Mouse (Mus musculus): ENCODE measurements at regions not wholly inside any gene's neighbourhood (a gene's known extent, or its start where the extent isn't known, plus 50 kb on each side); places are given as distances from the start of the nearest gene placed in this dataset.

DNA sequence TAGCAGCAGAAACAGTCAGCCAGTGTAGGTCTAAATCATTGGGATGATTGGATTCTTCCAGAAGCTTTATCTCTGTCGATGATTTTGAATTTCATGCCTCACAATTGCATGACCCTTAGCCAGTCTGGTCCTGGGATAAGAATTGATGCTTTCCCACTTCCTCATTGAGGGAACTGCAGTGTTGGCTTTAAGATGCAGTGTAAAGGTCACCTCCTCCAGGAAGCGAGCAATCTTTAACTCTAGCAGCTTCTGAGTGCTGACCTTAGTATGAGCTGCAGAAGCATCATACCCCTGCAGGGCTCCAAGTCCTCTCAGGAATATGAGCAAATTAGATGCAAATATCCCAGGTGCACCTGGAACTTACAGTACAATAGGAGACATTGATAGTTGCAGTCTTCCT lies 1132.2 kb upstream of the A1bg start:
- Histone ChIP-seq H3K4me1 (replicated peaks; ENCODE audit: control insufficient read depth, insufficient read depth, low read length) (no peaks in the 10 kb centered on the region), H3K27ac (ENCODE audit: control insufficient read depth, insufficient read depth, low read length) (no peak overlapping the region), H3K36me3 (ENCODE audit: control insufficient read depth, insufficient read depth, low read length) (no peaks in the 10 kb centered on the region), H3K27me3 (ENCODE audit: control insufficient read depth, insufficient read depth, low read length) (no peaks in the 10 kb centered on the region), H3K4me3 (ENCODE audit: control insufficient read depth, insufficient read depth, low read length) (no peak overlapping the region)
- no peak for TF ChIP-seq POLR2A (IDR thresholded peaks at IDR 0.05; ENCODE audit: control insufficient read depth, extremely low read depth, insufficient read depth, low read length, poor library complexity)
- no peak for TF ChIP-seq CTCF (IDR thresholded peaks at IDR 0.05; ENCODE audit: borderline replicate concordance, control insufficient read depth, extremely low read depth, insufficient read depth, low read length, poor library complexity)
- WGBS: 88% methylated on average over 2 of the region's 2 CpGs
- no peak for DNase-seq

DNA sequence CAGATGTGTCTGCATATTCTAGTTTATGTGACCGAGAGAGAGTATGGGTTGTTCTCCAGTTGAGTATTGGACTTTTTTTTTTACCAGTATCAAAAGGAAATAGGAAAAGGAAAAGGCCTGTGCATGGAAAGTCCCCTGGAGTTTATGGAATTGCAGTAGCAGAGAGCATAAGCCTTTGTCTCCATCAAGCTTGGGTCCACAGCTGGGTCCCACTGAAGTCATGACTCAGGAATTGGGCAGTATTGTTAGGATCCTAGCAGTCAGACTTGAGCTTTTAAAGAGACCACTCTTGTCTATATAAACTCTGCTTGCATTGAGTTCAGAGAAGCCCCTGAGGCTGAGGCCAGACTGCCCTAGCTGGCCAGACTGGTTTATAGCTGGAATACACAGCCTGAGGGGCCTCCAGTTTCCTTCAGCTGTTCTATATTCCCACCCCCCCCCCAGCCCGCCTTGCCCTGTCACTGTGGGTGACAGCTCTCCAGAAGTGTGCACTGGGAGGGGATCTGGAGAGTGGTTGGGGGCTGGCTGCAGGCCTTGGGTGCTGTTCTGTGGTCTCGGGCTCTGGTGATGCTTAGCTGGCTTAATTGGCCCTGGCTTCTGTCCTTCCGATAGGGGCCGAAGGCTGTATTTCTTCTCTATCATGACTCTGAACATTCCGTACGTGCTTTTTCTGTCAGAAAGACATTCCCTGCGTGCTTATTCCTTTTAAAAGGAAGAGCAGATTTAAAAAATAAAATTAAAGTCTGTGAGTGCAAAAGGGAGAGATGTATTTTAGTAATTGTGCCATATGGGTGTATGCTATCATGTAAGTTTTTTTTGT lies 1130.8 kb upstream of the A1bg start:
- TF ChIP-seq POLR2A (IDR thresholded peaks at IDR 0.05; ENCODE audit: control insufficient read depth, extremely low read depth, insufficient read depth, low read length, poor library complexity) (no peak), CTCF (IDR thresholded peaks at IDR 0.05; ENCODE audit: borderline replicate concordance, control insufficient read depth, extremely low read depth, insufficient read depth, low read length, poor library complexity) (no peak)
- Histone ChIP-seq H3K27ac (ENCODE audit: control insufficient read depth, insufficient read depth, low read length) (no peak overlapping the region), H3K4me3 (ENCODE audit: control insufficient read depth, insufficient read depth, low read length) (no peak overlapping the region), H3K27me3 (ENCODE audit: control insufficient read depth, insufficient read depth, low read length) (no peaks in the 10 kb centered on the region), H3K36me3 (ENCODE audit: control insufficient read depth, insufficient read depth, low read length) (no peaks in the 10 kb centered on the region), H3K4me1 (replicated peaks; ENCODE audit: control insufficient read depth, insufficient read depth, low read length) (no peaks in the 10 kb centered on the region)
- no peak for DNase-seq
- WGBS: 96% methylated on average over 8 of the region's 8 CpGs

DNA sequence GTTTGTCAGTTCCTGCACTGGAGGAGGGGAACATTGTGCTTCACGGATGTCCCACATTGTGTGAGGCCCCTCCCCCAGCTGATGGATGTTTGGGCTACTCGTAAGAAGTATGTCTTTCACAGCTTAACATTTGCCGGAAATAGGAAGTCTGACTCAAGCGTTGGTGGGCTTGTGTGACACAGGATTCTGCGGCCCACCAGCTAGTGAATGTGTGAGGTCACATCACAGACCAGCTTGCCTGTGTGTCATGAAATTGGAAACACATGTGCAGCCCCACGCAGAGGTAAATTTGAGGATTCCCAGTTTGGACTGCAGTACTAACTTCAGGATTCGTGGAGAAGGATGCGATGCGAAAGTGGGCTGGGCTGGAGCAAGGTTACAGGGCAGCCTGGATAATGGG lies 1126.6 kb upstream of the A1bg start:
- Histone ChIP-seq H3K4me1 (replicated peaks; ENCODE audit: control insufficient read depth, insufficient read depth, low read length) (no peaks in the 10 kb centered on the region), H3K27me3 (ENCODE audit: control insufficient read depth, insufficient read depth, low read length) (no peaks in the 10 kb centered on the region), H3K36me3 (ENCODE audit: control insufficient read depth, insufficient read depth, low read length) (no peaks in the 10 kb centered on the region), H3K4me3 (ENCODE audit: control insufficient read depth, insufficient read depth, low read length) (no peak overlapping the region), H3K27ac (ENCODE audit: control insufficient read depth, insufficient read depth, low read length) (no peak overlapping the region)
- 91% methylated on average over 9 of the region's 9 CpGs for WGBS
- TF ChIP-seq CTCF (IDR thresholded peaks at IDR 0.05; ENCODE audit: borderline replicate concordance, control insufficient read depth, extremely low read depth, insufficient read depth, low read length, poor library complexity) (no peak), POLR2A (IDR thresholded peaks at IDR 0.05; ENCODE audit: control insufficient read depth, extremely low read depth, insufficient read depth, low read length, poor library complexity) (no peak)
- DNase-seq: no peak

DNA sequence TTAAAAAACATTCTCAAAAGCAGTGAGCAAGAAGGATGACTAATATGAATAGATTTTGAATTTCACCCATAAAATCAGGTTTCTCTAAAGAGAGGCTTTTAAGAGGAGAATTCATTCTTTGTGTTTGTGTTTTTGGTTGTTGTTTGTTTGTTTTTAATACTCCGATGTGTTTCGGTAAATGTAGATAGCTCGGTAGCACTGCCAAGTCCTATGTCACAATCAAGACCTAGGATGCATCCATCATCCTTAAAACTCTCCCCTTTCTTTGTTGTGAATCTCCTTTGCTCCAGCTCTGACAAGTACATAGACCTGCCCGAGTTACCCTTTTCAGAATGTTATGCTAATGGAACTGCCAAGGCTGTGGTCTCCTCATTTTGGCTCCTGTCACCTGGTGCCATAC lies 1126.2 kb upstream of the A1bg start:
- Histone ChIP-seq H3K36me3 (ENCODE audit: control insufficient read depth, insufficient read depth, low read length) (no peaks in the 10 kb centered on the region), H3K4me3 (ENCODE audit: control insufficient read depth, insufficient read depth, low read length) (no peak overlapping the region), H3K27me3 (ENCODE audit: control insufficient read depth, insufficient read depth, low read length) (no peaks in the 10 kb centered on the region), H3K27ac (ENCODE audit: control insufficient read depth, insufficient read depth, low read length) (no peak overlapping the region), H3K4me1 (replicated peaks; ENCODE audit: control insufficient read depth, insufficient read depth, low read length) (no peaks in the 10 kb centered on the region)
- TF ChIP-seq POLR2A (IDR thresholded peaks at IDR 0.05; ENCODE audit: control insufficient read depth, extremely low read depth, insufficient read depth, low read length, poor library complexity): no peak
- no peak for TF ChIP-seq CTCF (IDR thresholded peaks at IDR 0.05; ENCODE audit: borderline replicate concordance, control insufficient read depth, extremely low read depth, insufficient read depth, low read length, poor library complexity)
- DNase-seq: no peak
- WGBS: 88% methylated on average over 4 of the region's 4 CpGs

DNA sequence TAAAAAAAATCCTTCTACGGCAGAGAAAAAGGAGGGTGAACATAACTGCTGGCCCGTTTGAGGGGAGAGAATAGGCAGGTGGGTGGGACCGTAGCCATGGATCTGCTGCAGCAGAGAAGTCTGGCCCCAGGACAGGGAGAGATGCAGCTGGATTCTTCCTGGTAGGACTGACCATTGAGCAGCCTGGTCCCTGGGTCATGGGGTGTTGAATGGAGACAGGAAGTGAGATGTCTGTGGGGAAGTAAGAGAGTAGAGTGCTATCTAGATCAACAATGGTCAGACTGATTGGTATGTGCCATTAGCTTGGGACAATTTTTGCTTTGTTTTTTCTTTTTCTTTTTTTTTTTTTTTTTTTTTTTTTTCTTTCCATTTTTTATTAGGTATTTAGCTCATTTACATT lies 1123.5 kb upstream of the A1bg start:
- TF ChIP-seq POLR2A (IDR thresholded peaks at IDR 0.05; ENCODE audit: control insufficient read depth, extremely low read depth, insufficient read depth, low read length, poor library complexity): no peak
- TF ChIP-seq CTCF (IDR thresholded peaks at IDR 0.05; ENCODE audit: borderline replicate concordance, control insufficient read depth, extremely low read depth, insufficient read depth, low read length, poor library complexity): no peak
- H3K4me1 ChIP-seq (replicated peaks; ENCODE audit: control insufficient read depth, insufficient read depth, low read length): no peaks in the 10 kb centered on the region
- no peaks in the 10 kb centered on the region for H3K27me3 ChIP-seq (ENCODE audit: control insufficient read depth, insufficient read depth, low read length)
- DNase-seq: no peak
- WGBS: 93% methylated on average over 3 of the region's 3 CpGs
- no peak overlapping the region for H3K27ac ChIP-seq (ENCODE audit: control insufficient read depth, insufficient read depth, low read length)
- H3K36me3 ChIP-seq (ENCODE audit: control insufficient read depth, insufficient read depth, low read length): no peaks in the 10 kb centered on the region
- H3K4me3 ChIP-seq (ENCODE audit: control insufficient read depth, insufficient read depth, low read length): no peak overlapping the region

DNA sequence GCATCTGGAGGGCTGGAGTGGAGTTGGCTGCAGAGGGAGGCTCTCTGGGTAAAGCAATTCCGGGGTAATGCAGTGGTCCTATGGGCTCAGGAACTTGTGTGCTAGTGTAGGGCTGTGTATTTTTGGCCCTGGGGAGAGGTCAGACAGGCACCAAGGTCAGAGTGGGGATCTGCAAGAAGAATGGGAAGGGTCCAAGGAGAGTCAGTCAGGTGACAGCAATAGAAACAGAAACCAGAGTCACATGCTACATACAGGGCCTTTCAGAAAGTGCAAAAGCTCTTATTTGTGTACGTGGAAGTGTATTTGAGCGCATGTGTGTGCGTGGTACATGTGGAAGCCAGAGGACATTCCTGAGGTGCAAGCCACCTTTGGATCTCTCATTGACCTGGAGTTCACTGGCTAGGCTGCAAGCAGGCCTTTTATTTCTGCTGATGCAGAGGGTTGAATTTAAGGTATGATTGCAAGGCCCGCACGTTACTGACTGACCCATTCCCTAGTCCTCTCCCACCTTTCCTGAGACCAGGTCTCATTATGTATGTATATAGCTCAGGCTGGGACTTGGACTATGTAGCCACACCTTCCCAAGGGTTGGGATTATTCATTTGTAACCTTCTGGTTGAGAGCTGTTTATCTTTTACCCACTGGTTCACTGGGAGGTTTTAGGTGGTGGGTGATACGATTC lies 1122.0 kb upstream of the A1bg start:
- no peaks in the 10 kb centered on the region for H3K27me3 ChIP-seq (ENCODE audit: control insufficient read depth, insufficient read depth, low read length)
- H3K27ac ChIP-seq (ENCODE audit: control insufficient read depth, insufficient read depth, low read length): no peak overlapping the region
- H3K4me3 ChIP-seq (ENCODE audit: control insufficient read depth, insufficient read depth, low read length): no peak overlapping the region
- no peak for TF ChIP-seq CTCF (IDR thresholded peaks at IDR 0.05; ENCODE audit: borderline replicate concordance, control insufficient read depth, extremely low read depth, insufficient read depth, low read length, poor library complexity)
- no peaks in the 10 kb centered on the region for H3K36me3 ChIP-seq (ENCODE audit: control insufficient read depth, insufficient read depth, low read length)
- 96% methylated on average over 7 of the region's 7 CpGs for WGBS
- no peaks in the 10 kb centered on the region for H3K4me1 ChIP-seq (replicated peaks; ENCODE audit: control insufficient read depth, insufficient read depth, low read length)
- DNase-seq: no peak
